12 mouse cellular contexts compared by ENCODE assay signal in genomic region chr13:17642294-17642693, GRCm38 (mm10). TPM values are rescaled to one million over a fixed set of nuclear protein-coding genes. Genes with fewer than 3 reads are reported as not detected.
A peak's percentile ranks its signal among the peaks of the same experiment; 100 is the strongest.
DNase-seq lines count a peak whose midpoint lies in the region; ATAC-seq and TF ChIP-seq lines count a peak whose summit lies in the region.
"Had no signal": no experiment of that assay in that cellular context is flagged by ENCODE, and none has a peak within 500 bp of the region (broad histone marks: within the 10 kb centered on the region; RNA-seq: fewer than 3 reads in every experiment).

No protein-coding gene starts in this region.

- no peak overlapping the region for H3K27ac ChIP-seq in limb, embryonic 14.5 days (replicated peaks; ENCODE audit: low read depth, low read length)
- no peak overlapping the region for H3K27ac ChIP-seq in limb, embryonic 10.5 days
- H3K27ac ChIP-seq in CH12.LX (ENCODE audit: insufficient read depth, low read depth): no peak overlapping the region
- H3K27ac ChIP-seq: kidney, embryonic 15.5 days; limb, embryonic 15.5 days had no signal

- no peaks in the 10 kb centered on the region for H3K79me2 ChIP-seq in CH12.LX (replicated peaks; ENCODE audit: control insufficient read depth, extremely low read depth, insufficient read depth, poor library complexity, severe bottlenecking)

- no peak overlapping the region for H3K4me2 ChIP-seq in limb, embryonic 14.5 days (replicated peaks; ENCODE audit: low read depth, low read length, severe bottlenecking)
- H3K4me2 ChIP-seq in CH12.LX (ENCODE audit: insufficient read depth, low read depth, poor library complexity, severe bottlenecking): no peak overlapping the region
- H3K4me2 ChIP-seq: heart, embryonic 11.5 days; kidney, embryonic 15.5 days; limb, embryonic 15.5 days had no signal

- no peak overlapping the region for H3K4me3 ChIP-seq in limb, embryonic 14.5 days (replicated peaks; ENCODE audit: low read length)
- H3K4me3 ChIP-seq in limb, embryonic 10.5 days: no peak overlapping the region
- no peak overlapping the region for H3K4me3 ChIP-seq in CH12.LX (replicated peaks in 1 of 3; ENCODE audit: low read depth in 2 of 3, low read length in 2 of 3, poor library complexity in 1 of 3)
- H3K4me3 ChIP-seq: kidney, embryonic 15.5 days; limb, embryonic 15.5 days had no signal

- TF ChIP-seq EP300 in CH12.LX (IDR thresholded peaks at IDR 0.05; ENCODE audit: low read length): no peak

- peak; percentile 74 for TF ChIP-seq RAD21 in CH12.LX (IDR thresholded peaks at IDR 0.05; ENCODE audit: low read depth, low read length)

- in situ Hi-C loops in CH12.LX (cut with MboI; ENCODE audit: low pct_ligation_motif_present, low pct_unique_long_range_greater_than_20kb, low sequenced_read_pairs): no loop called here

- H3K9ac ChIP-seq in limb, embryonic 14.5 days (ENCODE audit: low read depth, low read length, severe bottlenecking): no peak overlapping the region
- no peak overlapping the region for H3K9ac ChIP-seq in CH12.LX (ENCODE audit: insufficient read depth, low read depth)
- H3K9ac ChIP-seq: kidney, embryonic 15.5 days; limb, embryonic 15.5 days had no signal

- ATAC-seq in limb, embryonic 14.5 days (ENCODE audit: low FRiP score, low read depth): no peak

- peak in 1 of 2 experiments; percentile 73; a peak in 2 of 4 replicates for TF ChIP-seq CTCF in CH12.LX (conservative IDR thresholded peaks at IDR 0.05 in 1 of 2, IDR thresholded peaks at IDR 0.05 in 1 of 2; ENCODE audit: low read depth in 2 of 2, low read length in 2 of 2)

- WGBS in limb, embryonic 14.5 days: 47% methylated on average over 2 of the region's 2 CpGs
- 50% methylated on average over 2 of the region's 2 CpGs for WGBS in limb, embryonic 10.5 days

- dilution Hi-C loops in CH12.LX (cut with MboI; ENCODE audit: extremely low pct_ligation_motif_present, extremely low pct_unique_long_range_greater_than_20kb, low sequenced_read_pairs): no loop called here

- no peaks in the 10 kb centered on the region for H3K9me3 ChIP-seq in limb, embryonic 14.5 days (ENCODE audit: control insufficient read depth, low read length)
- no peaks in the 10 kb centered on the region for H3K9me3 ChIP-seq in limb, embryonic 10.5 days (replicated peaks)
- H3K9me3 ChIP-seq in CH12.LX (replicated peaks; ENCODE audit: low read length): no peaks in the 10 kb centered on the region
- H3K9me3 ChIP-seq: kidney, embryonic 15.5 days; limb, embryonic 15.5 days had no signal

- no peaks in the 10 kb centered on the region for H3K36me3 ChIP-seq in limb, embryonic 14.5 days (ENCODE audit: control insufficient read depth, insufficient read depth, low read length)
- H3K36me3 ChIP-seq in limb, embryonic 10.5 days: no peaks in the 10 kb centered on the region
- no peaks in the 10 kb centered on the region for H3K36me3 ChIP-seq in CH12.LX (replicated peaks in 1 of 2; ENCODE audit: control insufficient read depth in 1 of 2, insufficient read depth in 1 of 2, low read length in 1 of 2)
- H3K36me3 ChIP-seq: kidney, embryonic 15.5 days; limb, embryonic 15.5 days had no signal

- no peaks in the 10 kb centered on the region for H3K4me1 ChIP-seq in limb, embryonic 14.5 days (ENCODE audit: control insufficient read depth, insufficient read depth, low read length)
- no peaks in the 10 kb centered on the region for H3K4me1 ChIP-seq in limb, embryonic 10.5 days
- H3K4me1 ChIP-seq in CH12.LX (ENCODE audit: control insufficient read depth in 1 of 2, insufficient read depth in 2 of 2): no peaks in the 10 kb centered on the region
- H3K4me1 ChIP-seq: kidney, embryonic 15.5 days; limb, embryonic 15.5 days had no signal

- peak; percentile 28 for DNase-seq in limb, embryonic 14.5 days (ENCODE audit: low spot score)
- DNase-seq in limb, embryonic 10.5 days (ENCODE audit: low spot score): no peak
- DNase-seq in CH12.LX (ENCODE audit: extremely low read depth) (peak; percentile 42), NIH3T3 (ENCODE audit: low read depth) (peak; percentile 65)
- DNase-seq in fibroblast of lung, adult 2 months (ENCODE audit: low read depth): peak; percentile 23
- no peak for DNase-seq in frontal cortex, postnatal 36 days (ENCODE audit: low spot score in 2 of 2)
- DNase-seq in right cerebral cortex, adult 18-20 months: no peak
- DNase-seq in left cerebral cortex, adult 11 months (ENCODE audit: low spot score): no peak
- DNase-seq: adrenal gland, postnatal 14 days had no signal

- no peaks in the 10 kb centered on the region for H3K27me3 ChIP-seq in limb, embryonic 14.5 days (ENCODE audit: control insufficient read depth, insufficient read depth, low read length)
- H3K27me3 ChIP-seq in limb, embryonic 10.5 days (ENCODE audit: low read depth, poor library complexity, severe bottlenecking): no peaks in the 10 kb centered on the region
- H3K27me3 ChIP-seq in CH12.LX (replicated peaks): no peaks in the 10 kb centered on the region
- H3K27me3 ChIP-seq: kidney, embryonic 15.5 days; limb, embryonic 15.5 days had no signal

- no peak for TF ChIP-seq POLR2A in limb, embryonic 14.5 days (IDR thresholded peaks at IDR 0.05; ENCODE audit: borderline replicate concordance, extremely low read depth, insufficient read depth, insufficient read length)
- TF ChIP-seq POLR2A in CH12.LX (IDR thresholded peaks at IDR 0.05; ENCODE audit: low read depth, low read length): no peak

TF ChIP-seq in CH12.LX, 34 proteins besides CTCF, POLR2A, EP300 and RAD21:
- TF ChIP-seq SMC3 (IDR thresholded peaks at IDR 0.05; ENCODE audit: low read depth, low read length): peak; percentile 49
- TF ChIP-seq MAZ (IDR thresholded peaks at IDR 0.05; ENCODE audit: low read depth, low read length): no peak

RNA-seq across cellular contexts. Expression of gene Mplkip, which starts 52.7 kb away (rescaled TPM):
- 18.4 and 18.6 TPM in 2 replicates for polyA plus RNA-seq in limb, embryonic 14.5 days (2012; rRNA removed)
- 49.3 and 56.4 TPM in 2 replicates for polyA plus RNA-seq in limb, embryonic 14.5 days (2014; fragmentation: Nextera tagmentation; extraction: Ambion mirVana)
- 52.7 and 54.3 TPM in 2 replicates for polyA plus RNA-seq in limb, embryonic 10.5 days (2016; fragmentation: Nextera tagmentation; extraction: Ambion mirVana)
- 12.5 and 13.7 TPM in 2 replicates for total RNA-seq in CH12.LX (2012; rRNA removed)
- 33.4 and 33.5 TPM in 2 replicates for total RNA-seq in CH12.LX (2014; rRNA removed)
- polyA plus RNA-seq in CH12.LX (2012; ENCODE audit: insufficient read length, low read depth): 16.6 and 30.0 TPM in 2 replicates

RNA-seq across cellular contexts. Expression of gene Sugct, which starts 53.1 kb away (rescaled TPM):
- 2.4 and 3.0 TPM in 2 replicates for polyA plus RNA-seq in limb, embryonic 14.5 days (2012; rRNA removed)
- 3.6 and 4.2 TPM in 2 replicates for polyA plus RNA-seq in limb, embryonic 14.5 days (2014; fragmentation: Nextera tagmentation; extraction: Ambion mirVana)
- 2.3 and 3.6 TPM in 2 replicates for polyA plus RNA-seq in limb, embryonic 10.5 days (2016; fragmentation: Nextera tagmentation; extraction: Ambion mirVana)
- total RNA-seq in CH12.LX (2012; rRNA removed) (0.13 and 0.42 TPM in 2 replicates), CH12.LX (2014; rRNA removed) (0.57 and 0.87 TPM in 2 replicates)
- polyA plus RNA-seq in CH12.LX (2012; ENCODE audit: insufficient read length, low read depth): 0.56 and 2.0 TPM in 2 replicates

Comparison
In these comparisons a context has a peak if more than half of its experiments do, and no peak if none do; other contexts are left out.
1. DNase-seq: peak in limb, embryonic 14.5 days (single experiment), CH12.LX (single experiment), NIH3T3 (single experiment) and fibroblast of lung, adult 2 months (single experiment); none in limb, embryonic 10.5 days (single experiment), frontal cortex, postnatal 36 days (0 of 2), right cerebral cortex, adult 18-20 months (single experiment) and left cerebral cortex, adult 11 months (single experiment).